Mouse (Mus musculus) common myeloid progenitor, adult 5-6 weeks (primary cell): Measurements from ENCODE around the gene Lpcat4. TPM values are rescaled to one million over a fixed set of nuclear protein-coding genes. Genes with fewer than 3 reads are reported as not detected.

Source experiments
- ATAC-seq: replicated peaks from 2 replicates; pipeline ENCODE4 v1.8.0; 2016; ENCODE audit warnings: low read depth, mild to moderate bottlenecking, moderate TSS enrichment, inconsistent platforms; ENCODE audit not compliant: poor library complexity, severe bottlenecking
- total RNA-seq: library from RNA; stranded (forward); fragments of 200-1000, 187-1606 nt; gene quantifications from 2 replicates; pipeline ENCODE4 v1.2.3, GENCODE M21; 2017

Gene Lpcat4
- 3.1 and 13.2 TPM in 2 replicates for total RNA-seq

DNA sequence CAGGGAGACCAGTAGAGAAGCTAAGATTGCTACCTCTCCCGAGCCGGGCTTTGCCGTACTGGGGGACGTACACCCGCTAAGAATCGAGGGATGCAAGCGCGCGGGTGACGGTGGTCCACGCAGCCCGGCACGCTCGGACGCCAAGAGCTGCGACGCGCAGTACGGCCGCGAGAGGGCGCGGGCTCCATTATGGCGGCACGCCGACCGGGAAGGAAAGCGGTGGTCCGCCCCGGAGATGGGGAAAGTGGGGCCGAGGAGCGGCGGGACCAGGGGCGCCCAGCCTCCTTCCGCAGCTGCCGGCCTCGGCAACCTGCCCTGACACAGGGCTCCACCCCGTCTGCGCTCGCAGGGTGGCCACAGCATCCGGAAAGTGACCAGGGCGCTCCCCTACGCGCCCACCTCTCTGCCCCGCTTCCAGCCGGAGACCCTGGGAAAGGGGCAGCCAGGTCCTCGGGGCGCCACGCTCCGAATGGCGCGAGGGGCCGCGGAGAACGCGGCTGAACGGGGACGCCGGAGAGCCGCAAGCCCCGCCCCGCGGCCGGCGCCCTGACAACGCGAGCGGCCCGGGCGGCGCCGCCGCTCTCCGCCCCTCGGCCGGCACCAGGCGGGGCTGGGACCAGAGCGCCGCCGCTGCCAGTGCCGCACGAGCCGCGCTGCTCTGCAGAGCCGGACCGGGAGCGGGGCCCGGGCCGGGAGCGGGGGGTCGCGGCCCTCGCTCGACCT is at the start of gene Lpcat4:
Gene Lpcat4, plus strand, starts transcription at position 257 of the 723 bp plus-strand sequence.
- peak; percentile 82 for ATAC-seq

DNA sequence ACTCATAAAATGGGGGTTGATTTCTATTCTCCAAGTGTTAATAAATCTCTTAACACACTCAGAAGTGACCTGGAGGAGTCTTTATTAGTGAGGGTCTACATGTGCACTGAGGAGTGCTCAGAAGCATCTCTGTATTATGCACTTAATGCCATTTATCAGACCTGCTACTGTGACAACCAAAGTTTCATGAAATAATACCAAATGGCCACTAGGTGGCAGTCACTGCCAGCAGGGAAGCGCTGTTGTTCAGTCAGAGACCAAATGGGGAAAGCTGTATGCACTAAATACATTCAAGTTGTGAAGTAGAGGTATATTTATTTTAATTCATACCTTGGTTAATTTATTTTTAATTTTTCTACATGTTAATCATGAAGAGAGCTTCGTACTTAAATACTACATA is 42.4 kb upstream of the Lpcat4 start:
- ATAC-seq, result peak; percentile 99

DNA sequence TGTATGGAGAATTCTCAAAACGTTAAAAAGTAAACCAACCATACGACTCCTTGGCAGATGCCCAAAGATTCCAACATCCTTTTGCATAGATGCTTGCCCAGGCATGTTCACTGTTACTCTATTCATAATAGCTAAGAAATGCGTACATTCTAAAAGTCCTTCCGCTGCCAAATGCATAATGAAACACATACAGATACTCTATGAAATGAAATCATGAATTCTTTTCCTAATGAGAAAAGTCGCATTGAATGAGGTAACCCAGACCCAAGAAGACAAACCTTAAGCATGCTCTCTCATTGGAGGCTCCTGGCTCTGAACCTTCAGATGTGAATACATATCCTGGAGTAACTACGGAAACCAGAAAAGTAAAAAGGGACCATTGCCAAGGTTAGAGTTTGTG is 36.2 kb upstream of the Lpcat4 start:
- no peak for ATAC-seq

DNA sequence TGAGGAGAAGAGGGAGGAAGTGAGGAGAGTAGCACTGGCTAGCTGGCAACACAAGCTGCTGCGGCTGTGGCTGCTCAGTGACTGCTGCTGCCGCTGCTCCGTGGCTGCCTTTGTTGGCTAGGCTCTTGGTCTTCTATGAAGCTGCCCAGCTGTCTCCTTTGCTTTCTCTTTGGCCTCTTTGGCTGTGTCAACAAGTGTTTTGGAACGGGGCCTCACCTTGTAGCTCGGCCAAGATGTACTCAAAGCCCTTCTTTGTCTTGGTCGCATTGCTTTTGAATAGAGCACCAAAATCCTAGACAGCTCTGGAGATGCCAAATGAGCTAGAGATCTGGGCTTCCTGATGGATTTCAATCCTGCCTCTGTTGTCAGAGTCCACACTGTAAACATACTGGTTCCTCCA is 29.1 kb upstream of the Lpcat4 start:
- ATAC-seq, result no peak

DNA sequence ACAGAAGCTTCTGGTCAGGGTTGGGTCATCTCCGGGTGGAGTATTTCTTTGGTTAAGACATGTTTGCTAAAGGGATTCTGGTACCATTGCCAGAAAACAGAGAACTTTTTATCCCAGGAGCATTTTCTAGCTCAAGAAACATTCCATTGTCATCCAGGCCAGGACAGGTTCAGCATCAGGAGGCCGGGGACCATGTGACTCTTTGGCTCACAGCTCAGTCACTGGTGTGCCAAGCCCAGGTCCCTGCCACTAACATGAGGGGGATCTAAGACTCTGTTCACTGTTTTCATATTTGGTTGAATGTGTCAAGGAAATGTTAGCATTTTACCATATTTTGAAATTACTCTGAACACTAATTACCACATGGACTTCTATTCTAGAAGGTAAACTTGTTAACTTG is 28.6 kb upstream of the Lpcat4 start:
- no peak for ATAC-seq

DNA sequence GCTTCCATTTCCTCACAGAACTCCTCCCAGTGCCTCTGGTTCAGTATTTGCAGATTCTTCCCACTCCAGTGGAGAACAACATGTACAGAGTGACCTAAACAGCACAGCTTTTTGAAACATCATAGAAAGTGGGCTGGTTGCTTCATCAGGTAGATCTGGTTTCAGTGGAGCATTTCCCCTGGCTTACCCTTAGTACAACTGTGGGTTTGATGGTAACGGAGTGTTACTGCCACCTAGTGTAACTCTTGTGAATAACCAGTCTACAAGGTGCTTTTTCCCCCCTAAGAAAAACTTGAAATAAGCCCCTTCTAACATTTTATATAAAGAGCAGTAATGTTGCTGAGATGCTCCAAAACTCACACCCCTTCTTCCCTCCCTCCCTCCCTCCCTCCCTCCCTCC is 23.3 kb upstream of the Lpcat4 start:
- peak; percentile 95 for ATAC-seq

DNA sequence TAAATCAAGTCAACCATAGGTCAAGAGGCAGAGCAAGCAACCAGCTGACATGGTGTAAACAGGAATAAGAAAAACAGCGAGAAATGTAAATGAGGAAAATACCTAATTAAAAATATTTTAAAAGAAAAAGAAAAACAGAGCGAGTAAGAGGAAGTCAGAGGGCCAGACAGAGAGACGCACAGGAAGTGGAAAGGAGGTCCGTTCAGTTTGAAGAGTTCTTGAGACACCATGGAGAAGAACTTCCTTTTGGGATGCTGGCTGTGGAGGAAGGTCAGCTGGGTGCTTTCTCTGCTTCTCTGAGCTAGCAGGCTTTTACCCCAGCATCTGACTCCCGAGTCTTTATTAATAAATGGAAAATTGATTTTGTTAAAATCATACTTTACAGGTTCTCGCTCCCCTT is 21.7 kb upstream of the Lpcat4 start:
- no peak; the same call in 1 of the 2 replicates for ATAC-seq

DNA sequence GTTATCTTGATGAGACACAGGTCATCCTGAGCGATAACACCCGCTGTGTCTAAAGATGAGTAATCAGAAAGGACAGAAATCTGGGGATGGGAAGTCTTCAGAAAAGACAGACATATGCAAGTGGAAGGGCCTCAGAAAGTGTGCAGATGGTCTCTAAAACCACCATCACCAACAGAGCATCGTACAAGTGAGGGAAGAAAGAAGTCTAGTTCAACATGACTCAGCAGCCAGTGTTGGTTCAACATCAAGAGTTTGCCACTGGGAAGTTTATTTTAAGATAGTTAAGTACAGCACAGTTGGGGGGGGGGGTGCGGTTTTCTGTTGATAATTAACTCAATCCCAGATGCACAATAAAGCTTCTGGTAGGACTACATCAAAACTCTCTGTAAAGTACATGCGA is 18.4 kb upstream of the Lpcat4 start:
- ATAC-seq, result no peak; the same call in 1 of the 2 replicates

DNA sequence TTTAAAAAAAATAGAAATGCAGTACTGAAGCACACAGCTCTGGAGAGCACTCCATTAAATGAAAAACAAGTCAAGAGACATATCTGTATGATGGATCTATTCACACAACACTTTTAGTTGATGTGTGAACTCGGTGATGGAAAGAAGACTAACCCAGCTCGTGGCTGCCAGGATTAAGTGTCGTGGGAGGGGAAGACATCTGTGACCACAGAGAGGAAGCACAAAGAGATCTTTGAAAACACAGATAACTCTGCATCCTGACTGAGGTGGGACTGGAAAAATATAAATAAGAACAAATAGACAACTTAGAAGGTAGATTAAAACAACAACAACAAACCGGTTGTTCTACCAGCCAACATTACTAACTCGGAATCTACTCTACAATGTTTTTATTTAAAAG is 16.7 kb upstream of the Lpcat4 start:
- ATAC-seq, result peak; percentile 63

DNA sequence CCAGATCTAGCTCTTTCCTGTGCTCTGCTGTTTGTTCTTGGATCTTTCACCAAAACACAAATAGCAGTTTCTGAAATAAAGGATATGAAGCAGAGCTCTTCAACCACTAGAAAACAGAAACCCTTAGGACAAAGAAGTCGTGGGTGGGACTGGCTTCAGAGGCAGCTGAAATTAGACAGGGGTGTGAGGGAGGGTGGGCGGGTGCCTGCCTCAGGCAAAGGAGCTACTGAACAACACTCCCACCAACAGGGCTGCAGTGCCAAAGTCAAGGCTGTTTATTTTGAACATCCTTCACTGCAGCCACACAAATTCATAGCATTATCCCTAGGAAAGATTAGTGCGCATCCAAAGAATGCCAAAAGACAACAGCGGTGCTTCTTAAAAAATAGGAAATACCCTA is 14.9 kb upstream of the Lpcat4 start:
- ATAC-seq, result no peak

DNA sequence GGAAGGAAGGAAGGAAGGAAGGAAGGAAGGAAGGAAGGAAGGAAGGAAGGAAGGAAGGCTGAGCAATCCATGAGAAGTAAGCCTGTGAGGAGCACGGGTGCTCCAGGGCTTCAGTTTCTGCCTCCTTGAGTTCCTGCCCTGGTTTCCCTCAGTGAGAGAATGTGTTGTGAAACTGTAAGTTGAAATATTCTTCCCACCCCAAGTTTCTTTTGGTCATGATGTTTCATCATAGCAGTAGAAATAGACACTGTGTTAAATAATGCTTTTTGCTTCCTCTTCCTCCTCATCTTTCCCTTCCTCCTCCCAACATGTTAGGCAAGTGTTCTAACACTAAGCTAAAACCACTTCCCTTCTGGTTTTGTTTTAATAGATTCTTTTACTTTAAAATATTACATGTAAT is 6.6 kb upstream of the Lpcat4 start:
- peak; percentile 94 for ATAC-seq

DNA sequence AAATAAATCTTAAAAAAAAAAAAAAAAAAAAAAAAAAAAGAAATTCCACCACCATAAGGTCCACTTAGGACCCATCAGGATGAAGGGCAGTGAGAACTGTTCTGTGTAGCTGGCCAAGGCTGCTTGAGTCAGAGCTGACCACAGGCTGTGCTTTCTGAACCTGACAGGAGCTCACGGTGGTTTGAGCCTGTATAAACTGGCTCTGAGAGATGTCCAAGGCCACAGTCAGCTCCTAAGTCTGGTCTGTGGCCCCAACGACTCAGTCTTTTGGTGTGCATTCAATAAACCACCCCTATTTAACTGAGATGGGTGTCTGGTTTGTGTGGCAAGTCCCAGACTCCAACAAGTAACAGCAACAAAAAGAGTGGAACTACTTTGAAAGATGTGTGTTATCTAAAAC is 2.6 kb upstream of the Lpcat4 start:
- ATAC-seq, result no peak

DNA sequence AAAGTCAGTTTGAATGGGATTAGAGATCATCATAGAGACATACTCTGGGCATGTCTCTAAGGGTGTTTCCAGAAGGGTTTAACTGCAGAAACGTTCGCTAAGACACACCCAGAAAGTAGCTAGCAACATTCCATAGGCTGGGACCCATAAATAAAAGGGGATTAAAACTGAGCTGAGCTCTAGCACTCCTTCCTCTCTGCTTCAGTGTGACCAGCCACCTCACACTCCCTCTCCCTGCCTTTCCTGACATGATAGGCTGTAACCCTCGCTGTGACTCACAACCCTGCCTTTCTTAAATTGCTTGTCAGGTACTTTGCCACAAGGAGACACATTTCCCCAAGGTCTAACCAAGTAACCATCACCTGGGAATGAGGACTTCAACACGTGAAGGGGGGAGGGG is 1.3 kb upstream of the Lpcat4 start:
- no peak for ATAC-seq

DNA sequence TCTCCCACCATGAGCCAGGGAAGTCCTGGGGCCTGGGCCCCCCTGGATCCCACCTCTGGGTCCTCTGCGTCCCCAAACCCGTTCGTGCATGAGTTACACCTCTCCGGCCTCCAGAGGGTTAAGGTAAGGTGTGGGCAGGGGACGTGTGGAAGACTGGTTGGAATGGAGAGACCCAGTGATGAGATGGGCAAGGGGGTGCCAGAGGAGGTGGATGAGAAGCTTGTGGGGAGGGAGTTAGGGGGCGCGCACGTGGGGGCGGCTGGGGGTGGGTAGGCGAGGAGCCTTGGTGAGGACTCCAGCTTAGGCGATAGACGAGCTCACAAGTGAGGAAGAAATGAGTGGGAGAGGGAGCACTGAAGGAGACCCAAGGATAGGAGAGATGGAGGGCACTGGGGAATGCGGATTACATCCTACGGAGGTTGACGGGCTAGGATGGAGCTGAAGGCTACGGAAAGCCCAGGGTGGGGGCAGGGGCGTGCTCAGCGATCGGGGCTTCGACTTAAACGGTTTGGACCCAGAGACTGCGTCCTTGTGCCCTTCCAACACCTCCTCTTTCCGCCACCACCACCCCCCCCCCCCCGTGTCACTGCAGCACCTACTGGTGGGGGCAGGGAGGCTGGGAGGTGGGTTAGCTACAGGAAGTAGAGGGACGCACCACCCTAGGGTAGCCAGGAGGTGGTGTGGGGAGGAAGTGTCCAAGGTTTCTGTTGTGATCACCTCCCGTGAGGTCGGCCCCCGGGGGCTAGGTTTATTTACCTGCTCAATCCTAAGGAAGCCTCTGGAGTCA is 860 bp downstream of the Lpcat4 start:
- ATAC-seq, result peak; percentile 45

DNA sequence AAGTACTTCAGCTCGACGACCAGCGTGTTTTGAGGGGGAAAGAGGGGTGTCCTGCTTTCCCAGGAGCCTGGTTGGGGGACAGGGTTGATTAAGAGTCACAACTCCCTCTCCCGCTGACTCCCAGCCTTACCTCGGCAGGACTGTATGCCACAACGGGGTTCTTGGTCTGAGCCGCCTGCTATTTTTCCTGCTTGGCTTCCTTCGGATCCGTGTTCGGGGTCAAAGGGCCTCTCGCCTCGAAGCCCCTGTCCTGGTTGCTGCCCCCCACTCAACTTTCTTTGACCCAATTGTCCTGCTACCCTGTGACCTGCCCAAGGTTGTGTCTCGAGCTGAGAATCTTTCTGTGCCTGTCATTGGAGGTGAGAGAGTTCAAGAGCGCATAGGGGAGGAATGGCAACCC is 2.5 kb downstream of the Lpcat4 start:
- no peak for ATAC-seq

DNA sequence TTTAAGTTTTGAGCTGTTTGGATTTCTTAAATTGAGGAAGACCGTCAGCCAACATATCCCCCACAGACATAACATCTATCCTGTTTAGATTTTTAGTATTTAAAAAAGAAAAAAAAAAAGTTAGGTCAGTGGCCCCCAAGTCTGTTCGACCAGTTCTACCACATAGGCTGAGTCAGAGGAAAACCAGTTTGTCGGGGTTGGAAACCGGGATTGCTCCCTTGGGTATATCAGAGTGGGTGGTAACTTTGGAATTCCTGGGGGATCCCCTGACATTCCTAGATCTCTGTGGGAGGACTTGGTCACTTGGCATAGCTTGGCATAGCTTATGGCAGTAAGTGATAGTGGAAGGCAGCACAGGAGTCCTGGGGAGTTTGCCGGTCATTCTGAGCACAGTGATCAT is 6.0 kb downstream of the Lpcat4 start:
- no peak for ATAC-seq

DNA sequence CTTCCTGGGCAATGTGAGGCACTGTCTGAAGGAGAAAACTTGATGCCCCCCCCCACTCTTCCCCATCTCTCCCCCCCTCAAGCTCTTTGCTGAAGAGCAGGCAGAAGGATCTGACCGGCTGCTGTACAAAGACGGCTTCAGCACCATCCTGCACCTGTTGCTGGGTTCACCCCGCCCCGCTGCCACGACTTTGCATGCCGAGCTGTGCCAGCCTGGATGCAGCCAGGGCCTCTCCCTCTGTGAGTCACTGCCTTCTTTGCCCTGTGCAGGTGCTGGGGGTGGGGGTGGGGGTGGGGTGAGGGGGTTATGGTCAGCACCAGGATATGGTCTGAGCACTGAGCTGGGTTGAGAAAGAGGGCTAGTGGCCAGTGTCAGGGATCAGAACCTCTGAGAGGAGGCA is 6.9 kb downstream of the Lpcat4 start:
- ATAC-seq, result no peak

DNA sequence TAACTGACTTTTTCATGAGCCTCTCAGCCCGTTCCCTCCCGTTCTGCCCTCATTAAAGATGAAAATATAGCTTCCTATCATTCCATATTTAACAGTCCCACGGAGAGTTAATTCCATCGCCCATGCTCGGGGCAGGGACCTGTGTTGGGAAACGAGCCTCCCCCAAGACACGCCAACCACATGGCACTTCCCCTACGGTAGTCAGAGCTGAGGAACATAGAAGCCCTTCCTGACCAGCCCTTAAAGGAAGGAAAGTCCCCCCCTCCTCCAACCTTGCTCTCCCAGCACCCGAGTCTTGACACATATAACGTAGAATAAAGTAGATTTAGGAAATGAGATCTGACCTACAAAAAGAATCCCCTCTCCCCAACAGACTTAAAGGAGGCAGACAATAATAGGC is 8.1 kb downstream of the Lpcat4 start:
- ATAC-seq, result peak; percentile 76

DNA sequence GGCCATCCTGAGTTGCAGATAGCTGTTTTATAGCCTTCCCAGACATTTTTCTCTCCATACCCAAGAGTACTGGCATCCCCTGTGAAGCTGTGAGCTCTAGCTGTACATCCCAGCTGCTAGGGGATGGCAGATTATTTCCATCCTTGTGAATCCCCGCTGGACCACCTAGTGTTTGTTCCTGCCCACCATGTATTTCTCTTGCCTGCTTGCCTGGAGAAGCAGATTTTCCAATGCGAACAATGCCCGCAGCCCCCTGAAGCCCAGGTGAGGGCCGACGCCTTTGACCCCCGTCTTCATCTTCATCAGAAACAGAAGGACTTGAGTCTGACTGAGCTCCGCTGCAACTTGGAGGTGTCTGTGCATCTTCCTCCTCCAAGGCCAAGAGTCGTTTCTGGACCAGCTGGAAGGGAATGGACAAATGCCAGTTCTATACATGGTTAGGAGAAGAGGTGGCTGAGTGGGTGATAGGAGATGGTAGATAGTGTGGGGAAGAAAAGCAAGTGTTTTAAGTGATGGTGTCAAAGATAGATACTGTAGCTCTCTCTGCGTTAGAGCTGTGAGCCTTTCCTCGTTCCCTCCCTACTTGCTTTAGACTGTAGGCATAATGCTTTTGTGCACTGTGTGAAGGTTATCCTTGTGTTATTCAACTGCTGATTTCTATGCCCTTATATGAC is 10.6 kb downstream of the Lpcat4 start:
- no peak for ATAC-seq

DNA sequence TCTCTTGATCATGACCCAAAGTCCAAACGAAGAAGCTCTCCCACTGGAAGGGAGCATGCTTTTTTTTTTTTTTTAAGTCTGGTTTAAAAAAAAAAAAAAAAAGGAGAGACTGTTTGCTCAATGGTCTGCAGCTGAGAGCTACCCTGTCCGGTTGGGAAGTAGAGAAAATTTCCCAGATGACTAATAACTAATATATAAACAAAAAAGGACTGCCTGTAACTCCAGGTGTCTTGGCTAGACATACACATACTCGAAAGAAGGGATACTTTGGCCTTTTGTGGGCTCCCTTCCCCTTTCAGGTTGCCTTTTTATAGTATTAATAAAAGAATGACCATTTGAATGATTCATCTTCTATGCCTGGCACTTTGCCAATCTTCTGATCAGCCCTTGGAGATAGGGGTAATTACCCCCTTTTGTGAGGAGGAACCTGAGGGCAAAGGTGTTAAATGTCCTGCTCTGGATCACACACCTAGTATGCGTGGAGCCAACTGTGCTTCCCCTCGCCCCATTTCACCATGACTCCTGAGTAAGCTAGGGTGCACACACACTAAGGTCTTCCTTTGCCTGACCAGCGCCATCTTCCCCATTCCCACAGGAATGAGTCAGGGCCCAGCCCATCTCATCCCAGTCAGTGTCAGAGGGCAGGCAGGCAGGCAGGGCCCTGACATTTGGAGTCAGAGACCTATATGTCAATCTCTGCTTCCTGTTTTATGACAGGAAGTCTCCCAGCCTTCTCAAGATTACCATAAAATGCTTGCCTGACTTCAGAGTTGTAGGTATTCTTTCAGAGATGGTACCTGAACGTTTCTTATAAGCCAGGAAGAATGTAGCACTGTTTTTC is 15.6 kb downstream of the Lpcat4 start:
- peak; percentile 50 for ATAC-seq
